Mouse (Mus musculus) T-helper 17 cell (primary cell): ENCODE results near the gene Fli1.

Source experiments
- in situ Hi-C, 2 experiments: fragments of 300-600 bp; cut with MboI, MseI; formaldehyde crosslinking; loops; 1 replicate in 1 of 2; 2 replicates in 1 of 2; pipeline ENCODE4 v1.15.1; 2025; ENCODE audit warnings: high pct_unique_total_duplicates in 2 of 2

The Fli1 gene

DNA sequence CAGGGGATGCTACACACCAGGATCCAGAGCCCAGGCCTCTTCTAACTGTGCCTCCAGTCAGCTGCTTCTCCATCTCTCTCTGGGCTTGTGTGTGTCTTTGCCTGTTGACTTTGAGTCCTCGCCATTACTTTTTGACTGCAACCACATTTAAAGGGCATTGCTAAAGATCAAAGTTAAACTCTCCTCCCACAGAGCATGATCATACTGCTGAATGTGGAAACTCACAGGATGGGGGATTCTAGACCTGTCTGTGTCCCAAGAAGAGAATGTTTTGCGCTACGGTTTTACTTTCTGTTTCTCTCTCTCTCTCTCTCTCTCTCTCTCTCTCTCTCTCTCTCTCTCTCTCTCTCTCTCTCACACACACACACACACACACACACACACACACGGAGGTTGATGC, 55.3 kb downstream of the Fli1 start:
- in situ Hi-C loops: no loop called here

- in situ Hi-C loops: no loop called here
Measured at GRCm38 (mm10) chr9:32480418-32480817, 62.2 kb downstream of the Fli1 start.

GRCm38 (mm10) chr9:32478799-32479198, 63.9 kb downstream of the Fli1 start:
- in situ Hi-C loops: loop anchor here in 1 of 2 experiments (10.0 kb wide), 1 partner anchor 66 kb away; the partner anchor contains the start of gene Fli1

DNA sequence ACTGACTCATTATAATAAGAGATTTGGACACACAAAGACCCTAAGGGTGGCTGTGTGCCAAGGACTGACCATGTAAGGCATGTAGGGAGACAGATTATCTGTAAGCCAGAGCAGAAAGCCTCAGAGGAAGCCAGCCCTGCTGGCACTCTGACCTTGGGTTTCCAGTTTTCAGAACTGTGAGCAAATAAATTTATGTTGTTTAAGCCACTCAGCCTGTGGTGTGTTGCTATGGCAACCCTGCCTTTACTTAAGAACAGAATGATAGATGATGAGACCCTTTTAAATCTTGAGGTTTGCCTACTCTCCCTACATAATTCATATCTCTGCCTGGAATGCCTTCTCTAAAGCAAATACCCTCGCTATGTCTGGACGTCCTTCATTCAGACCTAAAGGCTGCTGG, 64.6 kb downstream of the Fli1 start:
- in situ Hi-C loops: loop anchor here in 1 of 2 experiments (10.0 kb wide), 1 partner anchor 67 kb away; the partner anchor contains the start of gene Fli1

DNA sequence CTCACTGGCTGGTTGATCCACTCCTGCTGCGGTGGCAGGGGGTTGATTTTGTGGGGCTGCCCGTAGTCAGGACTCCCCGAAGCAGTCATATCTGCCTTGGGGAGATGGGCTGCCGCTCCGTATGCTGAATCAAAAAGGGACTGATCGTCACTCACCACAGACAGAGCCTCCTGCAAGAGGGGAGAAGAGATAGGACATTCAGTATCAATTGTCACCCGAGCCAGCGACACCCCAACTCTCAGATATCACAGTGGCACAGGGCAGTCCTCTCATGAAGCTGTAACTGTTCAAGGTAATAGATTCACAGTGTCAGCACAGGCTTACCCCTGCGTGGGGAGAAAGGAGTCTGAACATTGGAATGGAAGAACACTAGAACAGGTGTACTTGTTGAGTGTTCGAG, 66.1 kb downstream of the Fli1 start:
- in situ Hi-C loops: loop anchor here in 1 of 2 experiments (10.0 kb wide), 1 partner anchor 68 kb away; the partner anchor contains the start of gene Fli1

DNA sequence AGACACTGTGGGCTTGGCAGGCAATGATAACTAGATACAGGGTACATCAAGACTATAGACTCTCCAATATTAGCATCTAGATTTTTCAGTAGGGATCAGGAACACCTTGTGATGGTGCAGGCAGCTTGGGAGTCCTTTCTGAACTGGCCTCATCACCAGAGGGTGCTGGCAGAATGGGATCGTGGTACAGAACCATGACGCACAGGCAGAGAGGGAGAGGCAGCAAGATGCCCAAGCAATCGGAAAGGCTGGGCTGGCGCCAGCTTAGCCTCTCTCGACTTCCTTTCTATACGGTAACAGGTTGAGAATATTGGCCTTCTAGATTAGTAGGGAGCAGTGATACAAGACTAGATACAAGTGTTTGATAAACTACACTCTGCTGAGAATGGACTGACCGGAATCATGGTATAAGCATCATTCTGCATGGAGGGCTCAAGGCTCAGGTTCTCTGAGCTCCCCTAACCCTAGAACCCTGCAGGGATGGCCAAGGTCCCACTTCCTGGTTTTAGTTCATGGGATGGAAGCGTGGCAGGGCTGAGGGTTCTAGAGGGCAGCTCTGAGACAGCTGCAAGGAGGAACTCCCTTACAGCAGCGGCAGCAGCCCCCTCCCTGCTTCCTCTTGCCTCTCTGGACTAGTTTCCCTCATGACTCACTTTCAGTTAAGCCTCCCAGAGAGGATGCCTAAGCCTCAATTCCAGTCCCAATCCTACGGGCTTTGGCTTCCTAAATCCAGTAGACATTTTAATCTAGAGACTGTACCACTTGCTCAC, 67.9 kb downstream of the Fli1 start:
- in situ Hi-C loops: loop anchor here in 1 of 2 experiments (10.0 kb wide), 1 partner anchor 70 kb away; the partner anchor contains the start of gene Fli1

GRCm38 (mm10) chr9:32472346-32472745, 70.3 kb downstream of the Fli1 start:
- in situ Hi-C loops: loop anchor here in 1 of 2 experiments (10.0 kb wide), 1 partner anchor 72 kb away; the partner anchor contains the start of gene Fli1

DNA sequence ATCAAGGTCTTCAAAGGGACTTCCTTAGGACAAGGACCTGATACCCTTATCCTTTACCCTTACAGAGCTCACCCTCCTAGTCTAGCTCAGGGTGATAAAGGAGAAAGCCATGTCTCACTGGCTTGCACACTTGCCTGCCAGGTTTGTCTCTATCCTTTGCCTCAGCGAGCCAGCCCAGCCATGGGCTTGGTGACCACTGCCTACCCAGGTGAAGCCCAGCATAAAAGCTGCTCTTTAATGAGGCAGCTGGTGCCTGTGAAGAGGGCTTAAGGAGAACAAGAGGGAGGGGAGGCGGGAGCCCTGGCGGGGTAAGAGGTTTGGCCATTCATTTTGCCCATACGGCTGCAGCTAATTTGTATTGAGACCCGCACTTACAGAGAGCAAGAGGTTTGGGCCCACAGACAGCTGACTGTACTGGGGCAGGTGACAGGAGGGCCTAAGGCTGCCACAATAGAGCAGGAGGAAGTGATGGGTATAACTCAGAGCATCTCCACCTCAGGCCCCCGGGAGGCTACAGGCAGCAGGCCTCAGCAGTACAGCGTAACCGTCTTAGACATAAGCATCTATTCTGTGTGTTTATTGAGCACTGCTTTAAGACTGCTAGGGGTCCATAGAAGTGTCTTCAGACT, 73.4 kb downstream of the Fli1 start:
- in situ Hi-C loops: loop anchor here in 1 of 2 experiments (5.0 kb wide), 1 partner anchor 197 kb away; no protein-coding TSS in a partner anchor

DNA sequence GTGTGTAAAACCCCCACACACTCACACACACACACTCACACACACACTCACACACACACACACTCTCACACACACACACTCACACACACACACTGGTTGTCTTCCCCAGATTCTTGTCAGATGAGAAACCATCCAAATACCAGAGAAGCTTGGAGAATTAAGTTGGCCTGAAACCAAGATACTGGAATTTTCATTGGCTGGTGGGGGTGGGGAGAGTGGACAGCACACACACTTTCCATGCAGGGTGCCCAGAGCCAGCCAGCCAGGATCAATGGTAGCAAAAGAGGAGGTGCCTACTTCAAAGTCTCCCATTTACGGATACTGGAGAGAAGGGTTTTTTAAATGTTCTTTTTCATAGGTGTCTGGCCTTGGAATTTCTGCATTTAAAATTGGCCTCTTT, 74.3 kb downstream of the Fli1 start:
- in situ Hi-C loops: loop anchor here in 1 of 2 experiments (5.0 kb wide), 1 partner anchor 196 kb away; no protein-coding TSS in a partner anchor

DNA sequence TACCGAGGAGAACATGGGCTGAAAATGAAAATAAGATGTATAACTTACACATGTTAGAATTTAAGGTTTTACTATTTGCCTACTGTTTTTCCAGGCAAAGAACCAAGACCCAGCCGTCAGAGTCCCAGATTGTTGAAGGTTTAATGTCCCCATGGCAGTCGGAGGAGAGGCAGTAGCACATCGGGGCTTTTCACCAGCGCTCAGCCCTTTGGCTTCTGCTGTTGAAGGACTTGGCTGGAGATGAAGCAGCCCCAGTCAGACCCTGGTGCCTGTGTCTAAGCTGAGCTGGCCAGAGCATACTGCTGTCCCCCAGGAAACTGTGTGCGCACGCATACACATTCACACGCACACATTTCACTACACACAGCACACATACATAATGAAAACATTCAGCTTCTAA, 75.2 kb downstream of the Fli1 start:
- in situ Hi-C loops: loop anchor here in 1 of 2 experiments (5.0 kb wide), 1 partner anchor 195 kb away; no protein-coding TSS in a partner anchor

GRCm38 (mm10) chr9:32466861-32467260, 75.8 kb downstream of the Fli1 start:
- in situ Hi-C loops: loop anchor here in 1 of 2 experiments (5.0 kb wide), 1 partner anchor 195 kb away; no protein-coding TSS in a partner anchor

DNA sequence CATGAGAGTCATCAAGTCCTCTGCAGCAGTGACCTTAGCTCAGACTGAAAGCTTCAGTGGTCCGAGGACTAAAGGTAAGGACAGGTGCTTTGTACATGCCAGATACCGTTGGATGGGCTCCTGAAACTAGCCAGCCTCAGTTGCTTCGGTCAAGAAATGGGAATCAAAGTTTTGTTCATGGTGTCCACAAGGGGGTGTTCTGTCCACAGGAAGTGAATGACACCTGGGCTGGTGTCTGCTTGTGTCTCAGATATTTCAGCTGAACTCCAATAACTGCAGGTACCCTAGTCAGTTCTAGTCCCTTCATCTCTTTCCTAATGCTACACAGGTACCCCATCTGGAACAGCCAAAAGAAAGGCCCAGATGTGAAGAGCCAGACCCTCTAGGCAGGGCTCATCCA, 86.0 kb downstream of the Fli1 start:
- in situ Hi-C loops: no loop called here

- in situ Hi-C loops: no loop called here
Measured at GRCm38 (mm10) chr9:32450161-32450560, 92.5 kb downstream of the Fli1 start.

DNA sequence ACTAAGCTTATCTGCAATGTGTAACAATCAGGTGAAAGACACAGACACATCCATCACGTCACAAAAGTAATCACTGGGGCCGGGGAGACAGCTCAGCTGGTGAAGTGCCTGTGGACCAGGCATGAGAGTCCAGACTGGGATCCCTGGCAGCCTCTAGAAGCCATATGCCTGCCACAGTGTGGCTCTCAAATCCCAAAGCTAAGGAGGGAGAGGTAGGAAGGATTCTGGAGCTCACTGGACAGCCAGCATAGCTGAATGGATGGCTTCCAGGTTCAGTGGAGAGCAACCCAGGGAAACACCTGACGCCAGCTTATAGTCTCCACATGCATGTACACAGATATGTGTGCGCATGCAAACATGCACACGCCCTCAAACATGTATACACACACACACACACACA, 93.9 kb downstream of the Fli1 start:
- in situ Hi-C loops: no loop called here

DNA sequence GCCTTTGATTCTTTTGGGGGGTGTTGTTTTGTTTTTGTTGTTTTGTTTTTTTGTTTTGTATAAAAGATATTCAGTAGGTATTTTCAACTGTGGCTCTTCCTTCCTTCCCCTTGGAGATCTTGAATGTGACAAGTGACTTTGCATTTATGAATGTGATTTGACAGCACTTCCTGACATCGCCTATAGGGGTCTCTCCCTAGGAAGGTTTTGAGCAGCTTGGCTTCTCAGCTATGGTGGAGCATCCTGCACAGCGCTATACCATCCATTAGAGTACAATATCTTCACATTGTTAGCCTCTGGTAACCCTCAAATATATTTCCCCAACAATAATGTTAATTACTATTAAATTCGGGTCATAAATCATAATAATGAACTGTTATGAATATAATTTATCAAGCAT, 96.9 kb downstream of the Fli1 start:
- in situ Hi-C loops: no loop called here

- in situ Hi-C loops: no loop called here
Measured at GRCm38 (mm10) chr9:32444453-32445201, 98.0 kb downstream of the Fli1 start.

- in situ Hi-C loops: no loop called here
Measured at GRCm38 (mm10) chr9:32443817-32444216, 98.8 kb downstream of the Fli1 start.

- in situ Hi-C loops: no loop called here
Measured at GRCm38 (mm10) chr9:32443115-32443514, 99.5 kb downstream of the Fli1 start.

- in situ Hi-C loops: no loop called here
Measured at GRCm38 (mm10) chr9:32434241-32435213, 108.1 kb downstream of the Fli1 start.

DNA sequence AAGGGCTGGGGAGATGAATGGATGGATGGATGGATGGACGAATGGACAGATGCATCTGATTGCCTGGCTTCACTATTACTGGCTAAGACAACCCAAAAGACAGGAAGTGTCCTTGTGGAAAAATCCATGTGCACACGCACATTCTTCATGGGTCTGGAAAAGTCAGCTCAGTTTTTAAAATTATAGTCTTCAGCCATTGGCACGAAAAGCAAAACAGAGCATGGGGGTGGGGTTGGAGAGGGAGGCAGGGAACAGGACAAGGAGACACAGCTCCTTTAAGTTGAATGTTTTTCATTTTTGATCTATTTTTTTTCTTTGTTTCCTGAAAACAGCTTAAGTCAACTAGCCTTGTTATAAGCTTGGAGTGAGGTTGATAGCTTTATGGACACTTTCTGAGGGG, 111.6 kb downstream of the Fli1 start:
- in situ Hi-C loops: no loop called here
